Comparison of ENCODE assay signal across 8 mouse cellular contexts in the genomic region with DNA sequence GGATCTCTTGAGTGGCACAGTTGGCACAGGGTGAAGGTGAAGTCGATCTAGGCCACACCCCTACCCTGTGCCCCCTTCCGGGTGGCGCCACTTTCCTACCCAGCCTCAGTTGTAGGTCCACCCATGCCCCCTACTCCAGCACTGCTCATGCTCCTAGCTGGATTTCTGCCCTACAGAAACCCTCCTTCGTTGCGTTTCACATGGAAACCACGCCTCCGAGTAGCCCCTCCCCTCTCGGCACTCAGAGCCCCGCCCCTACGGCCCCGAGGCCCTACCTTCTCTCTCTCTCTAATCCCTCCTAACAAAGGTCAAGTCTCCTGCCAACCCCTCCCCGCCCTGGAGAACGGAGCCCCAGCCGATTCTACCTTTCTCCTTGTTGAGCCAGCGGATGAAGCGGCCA. TPM values are rescaled to one million over a fixed set of nuclear protein-coding genes. Genes with fewer than 3 reads are reported as not detected.
A peak's percentile ranks its signal among the peaks of the same experiment; 100 is the strongest.
DNase-seq lines count a peak whose midpoint lies in the region; ATAC-seq and TF ChIP-seq lines count a peak whose summit lies in the region.

No protein-coding gene starts in this region.

- no peak for ATAC-seq in CD4-positive, CD25-positive, alpha-beta regulatory T cell, adult 4 months
- ATAC-seq in embryonic facial prominence, embryonic 12.5 days (ENCODE audit: insufficient number of reproducible peaks, insufficient read depth, low FRiP score, low TSS enrichment), result 0 out of 2 replicates have a peak, but pooled peaks have one; percentile 29
- 0 out of 2 replicates have a peak, but pooled peaks have one; percentile 22 for ATAC-seq in lung, embryonic 14.5 days (ENCODE audit: insufficient read depth)
- ATAC-seq in stomach, embryonic 14.5 days (ENCODE audit: insufficient number of reproducible peaks, insufficient read depth, low FRiP score, low read depth), result peak; percentile 50

- no peak for TF ChIP-seq CTCF in lung, embryonic 14.5 days (IDR thresholded peaks at IDR 0.05; ENCODE audit: low read depth)
- TF ChIP-seq CTCF in left cerebral cortex, adult 2 months (IDR thresholded peaks at IDR 0.05), result no peak

- no peaks in the 10 kb centered on the region for H3K9me3 ChIP-seq in embryonic facial prominence, embryonic 12.5 days
- H3K9me3 ChIP-seq in lung, embryonic 14.5 days (ENCODE audit: low read depth, low read length), result no peaks in the 10 kb centered on the region
- H3K9me3 ChIP-seq in stomach, embryonic 14.5 days (ENCODE audit: control insufficient read depth, low read depth, low read length), result no peaks in the 10 kb centered on the region

- intact Hi-C loops in left cerebral cortex, adult 2 months (cut with DNase I), result no loop called here

- H3K4me2 ChIP-seq in embryonic facial prominence, embryonic 12.5 days (replicated peaks), result peak overlapping the region; percentile 35
- peak overlapping the region; percentile 51 for H3K4me2 ChIP-seq in lung, embryonic 14.5 days
- H3K4me2 ChIP-seq in stomach, embryonic 14.5 days (replicated peaks; ENCODE audit: low read depth, low read length), result peak overlapping the region; percentile 29

- H3K4me1 ChIP-seq in embryonic facial prominence, embryonic 12.5 days, result peaks cover 11% of the 10 kb centered on the region; the same call in 1 of the 2 replicates
- H3K4me1 ChIP-seq in lung, embryonic 14.5 days (ENCODE audit: insufficient read depth), result no peaks in the 10 kb centered on the region
- no peaks in the 10 kb centered on the region for H3K4me1 ChIP-seq in stomach, embryonic 14.5 days (ENCODE audit: control insufficient read depth, insufficient read depth, low read length)

- peak; percentile 30 for DNase-seq in CD4-positive, CD25-positive, alpha-beta regulatory T cell, adult 2 months (ENCODE audit: low read depth, low spot score)
- peak; percentile 71 for DNase-seq in kidney, adult 18-20 months
- peak; percentile 56 for DNase-seq in lung, embryonic 14.5 days
- DNase-seq in left cerebral cortex, adult 2 months (ENCODE audit: extremely low spot score in 1 of 2, low spot score in 2 of 2), result no peak
- DNase-seq in right cerebral cortex, adult 18-20 months, result no peak

- 4% methylated on average over 16 of the region's 16 CpGs for WGBS in embryonic facial prominence, embryonic 12.5 days
- 6% methylated on average over 16 of the region's 16 CpGs for WGBS in lung, embryonic 14.5 days
- WGBS in stomach, embryonic 14.5 days, result 9% methylated on average over 16 of the region's 16 CpGs

- H3K27ac ChIP-seq in embryonic facial prominence, embryonic 12.5 days, result no peak overlapping the region
- H3K27ac ChIP-seq in lung, embryonic 14.5 days (ENCODE audit: low read depth), result no peak overlapping the region
- H3K27ac ChIP-seq in stomach, embryonic 14.5 days (ENCODE audit: low read length), result no peak overlapping the region
- H3K27ac ChIP-seq in left cerebral cortex, adult 2 months, result no peak overlapping the region

- H3K4me3 ChIP-seq in embryonic facial prominence, embryonic 12.5 days, result peak overlapping the region; percentile 17; the same call in 1 of the 2 replicates
- peak overlapping the region; percentile 17; the same call in 1 of the 2 replicates for H3K4me3 ChIP-seq in lung, embryonic 14.5 days (ENCODE audit: low read depth, low read length)
- 0 out of 2 replicates have a peak overlapping the region, but pooled peaks have one; percentile 5 for H3K4me3 ChIP-seq in stomach, embryonic 14.5 days (ENCODE audit: low read depth, low read length)
- H3K4me3 ChIP-seq in left cerebral cortex, adult 2 months, result no peak overlapping the region

- H3K9ac ChIP-seq in embryonic facial prominence, embryonic 12.5 days, result peak overlapping the region; percentile 24; the same call in 1 of the 2 replicates
- H3K9ac ChIP-seq in lung, embryonic 14.5 days, result no peak overlapping the region
- H3K9ac ChIP-seq in stomach, embryonic 14.5 days (replicated peaks; ENCODE audit: low read depth, low read length), result no peak overlapping the region

- peaks cover 13% of the 10 kb centered on the region; the same call in 1 of the 2 replicates for H3K27me3 ChIP-seq in embryonic facial prominence, embryonic 12.5 days
- H3K27me3 ChIP-seq in lung, embryonic 14.5 days (ENCODE audit: insufficient read depth, low read length), result no peaks in the 10 kb centered on the region
- H3K27me3 ChIP-seq in stomach, embryonic 14.5 days (ENCODE audit: control insufficient read depth, insufficient read depth, low read length), result no peaks in the 10 kb centered on the region

- no peaks in the 10 kb centered on the region for H3K36me3 ChIP-seq in embryonic facial prominence, embryonic 12.5 days
- H3K36me3 ChIP-seq in lung, embryonic 14.5 days (ENCODE audit: insufficient read depth), result no peaks in the 10 kb centered on the region
- no peaks in the 10 kb centered on the region for H3K36me3 ChIP-seq in stomach, embryonic 14.5 days (ENCODE audit: control insufficient read depth, insufficient read depth, low read length)

RNA-seq across cellular contexts. Expression of gene Spdef, which starts 12.0 kb away (rescaled TPM):
- not detected for polyA plus RNA-seq in CD4-positive, CD25-positive, alpha-beta regulatory T cell, adult 4 months (2017; shearing (Covaris generic))
- polyA plus RNA-seq in embryonic facial prominence, embryonic 12.5 days (2016; fragmentation: Nextera tagmentation; extraction: Ambion mirVana), result 0.40 and 0.71 TPM in 2 replicates
- 0.88 and 1.1 TPM in 2 replicates for polyA plus RNA-seq in lung, embryonic 14.5 days (2014; fragmentation: Nextera tagmentation; extraction: Ambion mirVana)
- 13.8 and 18.1 TPM in 2 replicates for polyA plus RNA-seq in stomach, embryonic 14.5 days (2014; fragmentation: Nextera tagmentation; extraction: Ambion mirVana)
- under 1 TPM in 1 of 2 experiments, not detected in 1; 0.48 TPM for total RNA-seq in left cerebral cortex, adult 2 months (2021)

Comparison
In these comparisons a context has a peak if more than half of its experiments do, and no peak if none do; other contexts are left out.
1. DNase-seq: peak in CD4-positive, CD25-positive, alpha-beta regulatory T cell, adult 2 months (single experiment), kidney, adult 18-20 months (single experiment) and lung, embryonic 14.5 days (single experiment); none in left cerebral cortex, adult 2 months (0 of 2) and right cerebral cortex, adult 18-20 months (single experiment).
2. Peak in every context shown above with its lines, with median percentiles within 50 percentile points of each other: H3K4me2 ChIP-seq.